Mouse (Mus musculus) lung, embryonic 15.5 days (tissue): Measurements from ENCODE around the gene Tk2. TPM values are rescaled to one million over a fixed set of nuclear protein-coding genes. Genes with fewer than 3 reads are reported as not detected.

Experiments
- ATAC-seq: fragments of 200-750 bp; cut with Nextera tagmentation; 2 replicates; pipeline ENCODE4 v1.8.0; 2017; ENCODE audit warnings: moderate number of reproducible peaks, borderline replicate concordance; ENCODE audit not compliant: low FRiP score, low TSS enrichment; ENCODE audit errors: extremely low read depth
- H3K27ac ChIP-seq: fragments of 300-500 bp; sonication (generic); 2 replicates; pipeline ENCODE4 v1.5.1; 2015; ENCODE audit warnings: moderate library complexity, mild to moderate bottlenecking, inconsistent platforms
- H3K27me3 ChIP-seq: fragments of 300-500 bp; sonication (generic); 2 replicates; pipeline ENCODE4 v1.6.1; 2015; ENCODE audit warnings: inconsistent platforms
- H3K36me3 ChIP-seq: fragments of 300-500 bp; sonication (generic); 2 replicates; pipeline ENCODE4 v1.6.1; 2015; ENCODE audit warnings: inconsistent platforms
- H3K4me1 ChIP-seq: fragments of 300-500 bp; sonication (generic); 2 replicates; pipeline ENCODE4 v1.6.1; 2015; ENCODE audit warnings: inconsistent platforms
- H3K4me2 ChIP-seq: fragments of 300-500 bp; sonication (generic); 2 replicates; pipeline ENCODE4 v1.6.1; 2015; ENCODE audit warnings: inconsistent platforms, mild to moderate bottlenecking, moderate library complexity
- H3K4me3 ChIP-seq: fragments of 300-500 bp; sonication (generic); 2 replicates; pipeline ENCODE4 v1.5.1; 2015; ENCODE audit warnings: mild to moderate bottlenecking, inconsistent platforms
- H3K9ac ChIP-seq: fragments of 300-500 bp; sonication (generic); 2 replicates; pipeline ENCODE4 v1.6.1; 2015; ENCODE audit warnings: inconsistent platforms
- H3K9me3 ChIP-seq: fragments of 300-500 bp; sonication (generic); 2 replicates; pipeline ENCODE4 v1.6.1; 2016; ENCODE audit warnings: inconsistent platforms
- WGBS: fragments of 180-500 bp; shearing (Covaris S2); methylation state at CpG from one replicate; pipeline ENCODE4 v1.1.7; 2015; 5-methylcytosine and 5-hydroxymethylcytosine counted together
- polyA plus RNA-seq: library from polyadenylated mRNA; unstranded; fragments of >200 nt; fragmentation: Nextera tagmentation; extraction: Ambion mirVana; gene quantifications from 2 replicates; pipeline ENCODE4 v1.2.1, GENCODE M21; 2015

Tk2 gene
- polyA plus RNA-seq, 1 experiment from 2014 or later: 17.5 TPM

DNA sequence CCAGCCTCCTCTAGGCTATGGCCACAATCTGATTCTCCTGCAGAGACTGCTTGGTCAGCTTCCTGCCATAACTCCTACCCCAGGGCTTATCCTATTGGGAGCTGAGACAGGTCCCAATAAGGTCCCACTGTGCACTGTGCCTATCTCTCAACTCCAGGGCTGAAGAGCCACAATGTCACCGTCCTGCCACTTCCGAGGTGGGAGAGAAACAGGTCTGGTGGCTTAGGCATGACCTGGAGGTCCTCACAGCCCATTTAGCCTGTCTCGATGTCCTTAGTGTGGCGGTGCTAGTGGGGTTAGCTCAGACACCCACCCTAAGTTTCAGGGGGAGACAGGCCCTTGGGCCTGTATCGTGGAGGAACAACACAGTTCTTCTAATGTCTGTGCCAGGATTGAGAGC, 30.8 kb downstream of the Tk2 start:
- no peak for ATAC-seq
- H3K4me3 ChIP-seq: no peak overlapping the region
- no peaks in the 10 kb centered on the region for H3K27me3 ChIP-seq
- no peak overlapping the region for H3K9ac ChIP-seq
- WGBS: 88% methylated on average over 5 of the region's 5 CpGs
- H3K9me3 ChIP-seq: no peaks in the 10 kb centered on the region
- no peaks in the 10 kb centered on the region for H3K36me3 ChIP-seq
- no peak overlapping the region for H3K27ac ChIP-seq
- H3K4me2 ChIP-seq: no peak overlapping the region
- no peaks in the 10 kb centered on the region for H3K4me1 ChIP-seq

DNA sequence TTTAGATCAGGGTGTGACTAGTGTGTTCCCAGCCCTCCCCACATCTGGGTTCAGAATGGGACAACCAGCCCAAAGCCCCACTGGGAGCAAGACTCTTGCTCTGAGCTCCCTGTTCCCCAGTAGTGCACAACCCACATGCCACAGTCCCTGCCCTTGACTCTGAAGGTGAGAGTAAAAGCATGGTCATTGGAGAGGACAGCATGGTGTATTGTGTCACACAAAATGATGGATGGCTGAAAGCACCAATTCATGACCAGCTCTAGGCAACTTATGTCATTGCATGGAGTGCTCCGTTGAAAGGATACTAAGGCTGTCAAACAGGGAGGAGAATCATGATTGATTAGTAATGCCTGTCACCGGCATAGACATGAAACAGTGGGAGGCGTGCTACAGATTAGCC, 43.1 kb downstream of the Tk2 start:
- H3K4me2 ChIP-seq: no peak overlapping the region
- no peak overlapping the region for H3K27ac ChIP-seq
- no peaks in the 10 kb centered on the region for H3K4me1 ChIP-seq
- no peaks in the 10 kb centered on the region for H3K36me3 ChIP-seq
- ATAC-seq: no peak
- 57% methylated on average over 3 of the region's 3 CpGs for WGBS
- no peaks in the 10 kb centered on the region for H3K27me3 ChIP-seq
- no peak overlapping the region for H3K9ac ChIP-seq
- no peak overlapping the region for H3K4me3 ChIP-seq
- no peaks in the 10 kb centered on the region for H3K9me3 ChIP-seq

DNA sequence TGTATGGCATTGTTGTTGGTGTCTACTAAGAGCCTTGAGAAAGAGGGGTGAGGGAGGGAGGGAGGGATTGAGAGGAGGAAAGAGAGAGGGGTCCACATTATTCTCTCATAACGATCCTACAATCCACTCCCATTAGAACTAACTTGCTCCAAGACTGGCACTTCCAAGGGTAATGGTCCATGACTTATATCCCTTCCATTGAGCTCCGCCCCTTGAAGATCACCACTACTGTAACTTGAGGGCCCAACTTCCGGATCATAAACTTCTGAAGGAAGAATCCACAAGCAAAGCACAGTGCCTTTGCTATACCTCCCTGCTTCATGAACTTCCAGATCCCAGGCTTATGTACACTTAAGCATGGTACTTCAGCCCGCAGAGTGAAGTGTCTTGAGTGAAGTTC, 46.0 kb downstream of the Tk2 start:
- WGBS: 82% methylated on average over 4 of the region's 4 CpGs
- no peaks in the 10 kb centered on the region for H3K4me1 ChIP-seq
- ATAC-seq: no peak
- no peak overlapping the region for H3K27ac ChIP-seq
- H3K9me3 ChIP-seq: no peaks in the 10 kb centered on the region
- H3K4me2 ChIP-seq: no peak overlapping the region
- no peak overlapping the region for H3K9ac ChIP-seq
- H3K27me3 ChIP-seq: no peaks in the 10 kb centered on the region
- no peaks in the 10 kb centered on the region for H3K36me3 ChIP-seq
- no peak overlapping the region for H3K4me3 ChIP-seq

DNA sequence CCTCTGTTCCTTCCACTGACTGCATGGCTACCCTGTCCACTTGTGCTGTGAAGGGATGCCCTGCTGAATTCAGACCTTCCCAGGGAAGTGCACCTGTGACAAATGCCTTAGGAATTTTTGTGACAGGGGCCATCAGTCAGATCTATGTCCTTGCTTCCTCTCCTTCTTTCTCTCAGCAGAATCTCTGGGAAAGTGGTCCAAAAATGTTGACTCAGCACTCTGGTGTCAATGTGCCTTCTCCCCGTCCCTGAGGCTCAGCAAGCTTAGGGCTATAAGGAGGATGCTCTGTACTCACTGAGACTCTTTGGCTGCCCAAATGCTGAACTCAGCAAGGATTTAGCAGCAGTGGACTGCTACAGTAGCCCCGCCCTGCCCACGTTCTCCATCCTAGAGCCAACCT, 46.7 kb downstream of the Tk2 start:
- Histone ChIP-seq H3K4me1 (no peaks in the 10 kb centered on the region), H3K4me2 (no peak overlapping the region), H3K9ac (no peak overlapping the region), H3K27ac (no peak overlapping the region), H3K9me3 (no peaks in the 10 kb centered on the region), H3K36me3 (no peaks in the 10 kb centered on the region), H3K27me3 (no peaks in the 10 kb centered on the region), H3K4me3 (no peak overlapping the region)
- WGBS: 86% methylated on average over 3 of the region's 3 CpGs
- no peak for ATAC-seq

DNA sequence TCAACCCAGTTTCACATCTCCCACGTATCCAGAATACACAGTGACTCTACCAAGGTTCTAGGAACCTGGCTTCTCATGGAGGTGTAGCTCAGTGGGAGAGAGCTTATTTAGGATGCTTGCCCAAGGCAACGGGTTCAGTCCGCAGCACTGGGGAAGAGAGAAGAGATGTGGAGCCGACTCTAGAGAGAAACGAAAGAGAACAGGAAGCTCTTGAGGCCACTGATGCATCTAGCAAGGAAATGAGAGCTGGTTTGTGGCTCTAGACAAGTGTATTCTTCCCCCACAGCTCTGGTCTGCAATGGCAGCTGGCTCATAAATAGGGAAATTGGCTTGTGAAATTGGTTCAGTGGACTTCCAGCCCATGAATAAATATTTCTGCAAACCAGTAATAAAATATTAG, 48.6 kb downstream of the Tk2 start:
- Histone ChIP-seq H3K4me3 (no peak overlapping the region), H3K9ac (no peak overlapping the region), H3K9me3 (no peaks in the 10 kb centered on the region), H3K4me1 (no peaks in the 10 kb centered on the region), H3K4me2 (no peak overlapping the region), H3K27me3 (no peaks in the 10 kb centered on the region), H3K27ac (no peak overlapping the region), H3K36me3 (no peaks in the 10 kb centered on the region)
- WGBS: 58% methylated on average over 5 of the region's 5 CpGs
- ATAC-seq: no peak

DNA sequence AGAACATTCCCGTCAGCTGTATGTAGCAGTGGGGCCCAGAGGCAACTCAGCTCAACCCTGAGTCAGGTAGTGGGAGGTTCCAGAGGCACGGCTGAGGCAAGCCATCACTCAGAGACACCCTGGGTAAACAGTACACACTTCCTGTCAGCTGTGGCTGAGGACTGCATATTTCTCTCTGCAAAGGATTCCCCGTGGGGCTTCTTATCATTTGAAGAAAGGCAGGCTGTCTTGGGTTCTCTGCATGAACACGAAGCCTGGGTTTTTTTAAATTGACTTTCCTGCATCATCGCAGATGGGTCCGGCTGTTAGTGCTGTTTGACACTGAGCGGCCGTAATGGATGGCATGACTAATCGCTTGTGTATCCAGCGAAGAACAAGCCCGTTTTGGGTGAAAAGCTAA, 56.9 kb downstream of the Tk2 start:
- Histone ChIP-seq H3K4me3 (no peak overlapping the region), H3K4me2 (no peak overlapping the region; the same call in 1 of the 2 replicates), H3K36me3 (no peaks in the 10 kb centered on the region), H3K9me3 (no peaks in the 10 kb centered on the region), H3K9ac (no peak overlapping the region), H3K4me1 (0 out of 2 replicates have a peak, but pooled peaks cover 8% of the 10 kb centered on the region), H3K27me3 (no peaks in the 10 kb centered on the region), H3K27ac (no peak overlapping the region)
- 13% methylated on average over 11 of the region's 11 CpGs for WGBS
- ATAC-seq: peak; percentile 85; the same call in 1 of the 2 replicates

DNA sequence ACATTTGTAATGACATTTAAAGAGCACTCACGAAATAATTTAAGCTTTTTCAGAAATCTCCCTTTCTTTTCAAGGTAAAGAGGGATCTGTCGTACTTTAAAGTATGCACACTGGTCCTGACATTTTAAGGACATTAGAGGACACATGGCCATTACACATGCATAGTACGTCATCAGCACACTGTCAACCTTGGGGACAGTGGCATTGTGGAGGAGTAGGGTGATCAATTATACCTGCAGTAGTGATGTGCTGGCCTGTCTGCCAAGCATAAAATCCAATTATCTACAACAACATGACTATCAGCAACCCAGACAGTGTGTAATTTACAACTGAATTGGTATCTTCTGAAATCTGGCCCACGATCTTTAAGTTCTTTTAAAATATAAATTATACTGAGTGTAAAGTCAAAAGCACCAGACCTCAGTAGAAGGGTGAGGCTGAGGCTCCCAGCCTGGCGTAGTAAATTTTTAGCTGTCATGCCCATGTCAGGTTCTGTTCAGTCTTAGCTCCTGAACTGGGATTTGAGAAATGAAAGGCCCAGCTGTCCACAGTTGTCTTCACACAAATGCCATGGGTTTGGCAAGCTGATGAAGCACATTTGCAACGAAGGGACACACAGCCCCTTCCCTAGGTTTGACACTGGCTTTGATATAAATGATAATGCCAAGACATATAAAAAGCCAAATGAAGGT, 57.4 kb downstream of the Tk2 start:
- no peak overlapping the region for H3K27ac ChIP-seq
- H3K4me2 ChIP-seq: no peak overlapping the region
- no peak for ATAC-seq
- 0 out of 2 replicates have a peak, but pooled peaks cover 8% of the 10 kb centered on the region for H3K4me1 ChIP-seq
- H3K4me3 ChIP-seq: no peak overlapping the region
- H3K9ac ChIP-seq: no peak overlapping the region
- no peaks in the 10 kb centered on the region for H3K27me3 ChIP-seq
- no peaks in the 10 kb centered on the region for H3K9me3 ChIP-seq
- WGBS: 50% methylated on average over 6 of the region's 6 CpGs
- H3K36me3 ChIP-seq: no peaks in the 10 kb centered on the region

DNA sequence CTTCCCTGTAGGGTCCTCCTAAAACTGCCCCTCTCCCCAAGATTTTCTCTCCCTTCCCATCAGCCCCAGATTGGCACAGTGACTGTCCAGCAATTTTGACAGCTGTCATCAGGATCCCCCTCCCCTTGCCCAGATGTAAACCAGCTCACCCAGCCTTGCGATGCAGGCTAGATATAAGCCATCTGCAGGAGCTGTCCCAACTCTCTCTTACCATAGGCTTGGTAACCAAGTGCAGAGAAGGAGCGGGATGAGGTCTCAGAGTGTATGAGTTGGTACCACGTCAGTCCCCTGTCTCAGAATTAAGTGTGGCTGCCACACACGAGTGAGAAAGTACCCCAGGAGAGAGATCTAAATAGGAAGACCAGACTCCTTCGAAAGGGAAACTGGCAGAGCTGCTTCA, 59.9 kb downstream of the Tk2 start:
- Histone ChIP-seq H3K4me2 (no peak overlapping the region), H3K9ac (no peak overlapping the region), H3K27me3 (no peaks in the 10 kb centered on the region), H3K4me3 (no peak overlapping the region), H3K9me3 (no peaks in the 10 kb centered on the region), H3K27ac (no peak overlapping the region), H3K4me1 (0 out of 2 replicates have a peak, but pooled peaks cover 8% of the 10 kb centered on the region), H3K36me3 (no peaks in the 10 kb centered on the region)
- WGBS: 48% methylated on average over 5 of the region's 5 CpGs
- no peak for ATAC-seq

DNA sequence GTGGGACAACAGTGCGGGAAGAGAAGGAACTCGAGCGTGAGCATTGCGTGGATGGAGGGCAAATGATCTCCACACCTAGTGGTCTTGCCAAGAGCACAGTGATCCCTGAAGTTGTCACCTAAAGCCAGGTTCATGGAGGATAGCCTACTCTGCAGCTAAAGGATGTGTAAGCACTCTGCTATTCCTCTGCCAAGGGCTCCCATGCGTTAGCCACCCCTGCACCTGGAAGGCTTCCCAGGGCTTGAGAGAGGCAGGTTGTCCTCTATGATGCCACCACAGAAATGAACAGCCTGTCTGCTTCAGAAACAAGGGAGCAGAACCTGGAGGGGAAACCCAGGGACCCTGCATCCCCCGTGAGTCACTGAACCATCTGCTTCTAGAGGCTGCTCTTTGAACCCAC, 60.7 kb downstream of the Tk2 start:
- no peak for ATAC-seq
- no peaks in the 10 kb centered on the region for H3K36me3 ChIP-seq
- H3K4me1 ChIP-seq: 0 out of 2 replicates have a peak, but pooled peaks cover 8% of the 10 kb centered on the region
- H3K4me3 ChIP-seq: no peak overlapping the region
- no peak overlapping the region for H3K27ac ChIP-seq
- 83% methylated on average over 6 of the region's 6 CpGs for WGBS
- H3K9me3 ChIP-seq: no peaks in the 10 kb centered on the region
- H3K27me3 ChIP-seq: no peaks in the 10 kb centered on the region
- H3K4me2 ChIP-seq: no peak overlapping the region
- H3K9ac ChIP-seq: no peak overlapping the region

DNA sequence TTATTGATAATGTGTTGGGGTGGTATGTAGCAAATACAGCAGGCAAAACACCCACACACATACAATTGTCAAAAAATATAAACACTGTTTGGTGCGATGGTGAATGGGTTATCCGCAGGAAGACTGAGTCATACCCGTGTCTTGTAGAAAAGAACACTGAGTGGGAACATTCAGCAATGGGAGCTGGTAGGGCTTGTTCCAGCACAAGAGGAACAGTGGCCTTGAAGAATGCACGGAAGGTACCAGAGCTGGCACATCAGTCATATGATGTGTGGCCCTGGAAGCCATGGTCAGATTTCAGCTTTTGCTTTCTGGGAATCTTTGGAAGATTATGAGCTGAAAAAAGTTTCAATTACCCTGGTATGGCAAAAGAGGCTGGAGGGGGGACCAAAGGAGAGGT, 61.5 kb downstream of the Tk2 start:
- no peaks in the 10 kb centered on the region for H3K9me3 ChIP-seq
- no peak for ATAC-seq
- no peaks in the 10 kb centered on the region for H3K36me3 ChIP-seq
- WGBS: 63% methylated on average over 4 of the region's 4 CpGs
- H3K27me3 ChIP-seq: no peaks in the 10 kb centered on the region
- H3K9ac ChIP-seq: no peak overlapping the region
- no peak overlapping the region for H3K27ac ChIP-seq
- H3K4me1 ChIP-seq: 0 out of 2 replicates have a peak, but pooled peaks cover 8% of the 10 kb centered on the region
- H3K4me2 ChIP-seq: no peak overlapping the region
- no peak overlapping the region for H3K4me3 ChIP-seq

DNA sequence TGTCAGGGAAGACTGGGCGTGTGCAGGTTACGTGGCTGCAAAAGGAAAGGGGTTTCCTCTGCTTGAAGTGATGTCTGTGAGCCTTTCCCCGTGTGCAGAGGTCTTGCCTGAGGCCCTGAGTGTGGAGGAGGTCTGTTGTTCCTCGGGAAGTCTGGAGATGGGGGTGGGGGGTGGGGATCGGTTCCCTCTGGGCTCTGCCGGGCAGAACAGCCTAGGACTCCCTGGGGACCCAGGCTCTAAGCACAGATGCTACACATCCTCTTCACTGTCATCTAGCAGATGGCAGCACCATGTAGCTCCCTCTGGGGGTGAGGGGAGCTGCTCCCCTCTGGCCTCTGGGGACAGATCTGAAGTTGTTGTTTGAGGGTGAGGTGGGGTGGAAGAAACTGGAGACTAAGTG, 63.5 kb downstream of the Tk2 start:
- Histone ChIP-seq H3K9me3 (no peaks in the 10 kb centered on the region), H3K36me3 (no peaks in the 10 kb centered on the region), H3K4me2 (no peak overlapping the region), H3K27me3 (no peaks in the 10 kb centered on the region), H3K27ac (no peak overlapping the region), H3K4me1 (no peaks in the 10 kb centered on the region), H3K4me3 (no peak overlapping the region), H3K9ac (no peak overlapping the region)
- ATAC-seq: peak; percentile 58; the same call in 1 of the 2 replicates
- 39% methylated on average over 6 of the region's 6 CpGs for WGBS

DNA sequence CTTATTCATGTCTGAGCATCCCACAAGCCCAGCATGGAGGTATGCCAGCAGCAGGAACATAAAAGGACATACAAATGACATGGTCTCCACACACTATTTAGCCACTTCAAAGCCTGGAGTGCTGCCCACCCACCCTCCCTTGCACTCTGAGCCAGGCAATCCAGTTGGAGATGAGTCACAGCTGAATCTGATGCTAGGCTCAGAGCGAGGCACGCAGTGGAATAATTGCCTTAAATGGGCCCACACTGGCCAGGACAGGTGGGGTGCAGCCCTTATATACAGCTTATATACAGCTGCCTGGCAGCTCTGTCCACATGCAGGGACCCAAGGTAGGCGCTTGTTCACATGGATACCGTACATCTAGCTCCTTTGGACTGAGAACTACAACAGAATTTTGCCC, 71.3 kb downstream of the Tk2 start:
- no peak overlapping the region for H3K4me2 ChIP-seq
- H3K4me3 ChIP-seq: no peak overlapping the region
- no peak for ATAC-seq
- WGBS: 77% methylated on average over 4 of the region's 4 CpGs
- H3K9me3 ChIP-seq: no peaks in the 10 kb centered on the region
- no peak overlapping the region for H3K9ac ChIP-seq
- H3K27me3 ChIP-seq: peaks cover 25% of the 10 kb centered on the region
- no peak overlapping the region for H3K27ac ChIP-seq
- no peaks in the 10 kb centered on the region for H3K36me3 ChIP-seq
- no peaks in the 10 kb centered on the region for H3K4me1 ChIP-seq
